Mouse (Mus musculus) hindlimb bud, embryonic 11.5 days (tissue): ENCODE measurements at regions not wholly inside any gene's neighbourhood (a gene's known extent, or its start where the extent isn't known, plus 50 kb on each side); places are given as distances from the start of the nearest gene placed in this dataset.
A peak's percentile ranks its signal among the peaks of the same experiment; 100 is the strongest.

Experiments used
- DNase-seq: peaks from one replicate; pipeline ENCODE4 v3.0.0-alpha.2; 2012; ENCODE audit warnings: low read depth, low spot score; ENCODE audit errors: extremely low spot score

GRCm38 (mm10) chrX:12219474-12219873 lies 59.3 kb upstream of the Bcor start:
- peak; percentile 30 for DNase-seq

GRCm38 (mm10) chrX:12224314-12224713 lies 64.2 kb upstream of the Bcor start:
- DNase-seq = no peak

DNA sequence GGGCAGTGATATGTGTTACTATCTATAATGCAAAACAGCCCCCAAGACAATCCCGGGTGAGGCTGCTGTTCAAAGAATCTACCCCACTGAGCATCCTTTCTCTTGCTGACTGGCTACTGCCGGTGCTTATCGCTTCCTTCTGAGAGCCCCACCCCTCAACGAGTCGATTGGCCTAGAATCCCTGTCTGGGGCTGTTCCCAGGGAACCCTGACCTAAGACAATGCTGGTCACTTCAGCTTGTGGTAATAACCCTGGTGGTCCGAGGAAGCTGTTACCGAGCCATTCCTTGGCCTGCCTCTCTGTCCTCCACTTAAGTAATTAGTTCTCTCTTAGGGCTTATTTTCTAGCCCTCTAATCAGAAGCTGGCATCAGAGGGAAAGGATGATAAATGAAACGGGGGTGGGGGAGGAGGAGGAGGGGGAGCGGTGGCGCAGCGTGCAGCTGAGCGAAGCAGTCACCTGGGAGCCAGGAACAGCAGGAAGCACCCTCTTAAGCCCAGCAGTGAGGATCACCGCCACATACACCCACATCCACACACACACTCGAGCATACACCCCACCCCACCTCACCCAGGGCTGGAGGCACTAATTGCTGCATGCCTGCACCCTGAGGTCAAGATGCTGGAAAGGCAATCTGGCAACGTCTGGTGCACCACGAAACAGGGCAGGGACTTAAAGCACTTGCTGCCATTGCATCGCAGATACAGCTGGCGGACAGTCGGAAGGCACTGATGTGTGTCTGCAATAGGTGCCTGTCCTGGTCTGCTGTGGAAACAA lies 65.1 kb upstream of the Bcor start:
- no peak for DNase-seq

DNA sequence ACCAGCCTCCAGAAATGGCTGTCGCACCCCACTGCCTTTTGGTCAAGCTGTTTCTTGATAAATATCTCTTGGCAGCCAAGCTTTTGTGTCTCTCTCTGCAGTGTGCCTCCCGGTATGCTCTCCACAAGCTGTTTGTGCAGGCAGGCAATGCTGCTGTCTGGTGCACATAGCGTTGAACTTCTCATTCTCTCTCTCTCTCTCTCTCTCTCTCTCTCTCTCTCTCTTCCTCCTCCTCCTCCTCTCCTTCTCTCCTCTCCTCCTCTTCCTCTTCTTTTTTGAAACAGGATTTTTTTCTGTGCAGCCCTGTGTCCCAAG lies 65.7 kb upstream of the Bcor start:
- no peak for DNase-seq

- no peak for DNase-seq
Observed at GRCm38 (mm10) chrX:12240505-12241011, 80.4 kb upstream of the Bcor start.

- no peak for DNase-seq
Observed at GRCm38 (mm10) chrX:12241751-12242150, 81.6 kb upstream of the Bcor start.

DNA sequence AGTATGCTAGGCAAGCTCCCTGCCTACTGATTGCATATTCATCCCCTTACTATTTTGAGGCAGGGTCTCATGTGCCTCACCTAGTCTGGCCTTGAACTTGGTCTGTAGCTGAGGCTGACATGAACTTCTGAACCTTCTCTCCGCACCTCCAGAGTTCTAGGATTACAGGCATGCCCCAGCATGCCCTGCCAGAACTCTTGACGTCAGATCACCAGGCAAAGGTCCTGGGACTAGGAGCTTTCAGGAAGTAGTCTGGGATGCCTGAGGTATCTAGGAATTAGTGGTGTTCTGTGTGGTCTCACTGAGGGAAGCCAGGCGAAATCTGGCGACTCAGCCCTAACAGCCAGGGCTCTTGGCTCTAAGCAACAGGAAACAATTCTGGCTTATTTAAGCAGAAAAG lies 88.9 kb upstream of the Bcor start:
- DNase-seq = no peak

GRCm38 (mm10) chrX:12249911-12250310 lies 89.8 kb upstream of the Bcor start:
- no peak for DNase-seq

GRCm38 (mm10) chrX:12251853-12252679 lies 91.9 kb upstream of the Bcor start:
- DNase-seq = peak; percentile 50

GRCm38 (mm10) chrX:12252680-12253021 lies 92.5 kb upstream of the Bcor start:
- DNase-seq = no peak

GRCm38 (mm10) chrX:12256758-12257157 lies 96.6 kb upstream of the Bcor start:
- no peak for DNase-seq

- no peak for DNase-seq
Observed at GRCm38 (mm10) chrX:12263834-12264233, 103.7 kb upstream of the Bcor start.

- no peak for DNase-seq
Observed at GRCm38 (mm10) chrX:12284741-12285140, 124.6 kb upstream of the Bcor start.

- DNase-seq = no peak
Observed at GRCm38 (mm10) chrX:12285141-12285540, 125.0 kb upstream of the Bcor start.

DNA sequence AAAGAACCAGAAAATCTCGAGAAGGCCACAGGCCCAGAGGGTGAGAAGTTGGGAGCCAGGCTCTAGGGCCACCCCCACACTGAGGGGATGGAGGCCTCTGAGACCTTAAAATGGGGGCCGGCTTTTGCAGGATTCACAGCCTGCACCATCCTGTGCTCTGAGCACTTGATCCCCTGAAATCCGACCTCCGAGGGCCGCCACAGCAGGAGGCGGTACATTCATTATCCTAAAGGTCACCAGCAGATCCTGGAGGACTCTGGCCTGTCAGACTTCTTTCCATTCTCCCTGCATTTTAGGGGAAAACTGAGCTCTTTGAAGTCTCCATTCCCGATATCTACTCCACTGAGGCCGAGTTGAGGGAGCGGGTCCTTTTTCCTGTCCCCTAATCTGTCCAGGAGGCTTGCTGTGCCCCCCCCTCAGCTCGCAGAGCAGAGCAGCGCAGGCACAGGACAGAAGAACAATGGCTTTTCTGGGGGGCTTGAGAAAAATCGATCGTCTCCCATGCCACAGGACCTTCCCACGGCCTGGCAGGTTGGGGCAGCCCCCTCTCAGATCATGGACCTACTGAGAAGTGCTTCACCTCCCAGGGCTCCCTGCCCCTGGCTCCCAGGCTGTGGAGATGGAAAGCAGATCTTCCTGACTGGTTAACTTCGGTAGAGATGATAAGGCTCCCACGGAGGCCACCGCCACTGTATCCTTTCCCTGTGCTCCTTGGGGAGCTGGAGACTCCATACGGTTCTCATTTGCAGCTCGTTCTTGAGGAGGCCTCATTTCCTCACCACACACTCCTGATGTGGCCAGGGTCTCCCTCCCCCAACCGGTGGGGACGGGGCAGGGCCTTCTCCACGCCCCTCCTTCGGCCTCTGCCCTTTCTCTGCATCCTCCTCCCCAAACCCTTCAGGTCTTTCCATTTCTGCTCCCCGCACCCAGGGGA lies 126.1 kb upstream of the Bcor start:
- DNase-seq = no peak

- DNase-seq = no peak
Observed at GRCm38 (mm10) chrX:12286910-12287522, 126.9 kb upstream of the Bcor start.

DNA sequence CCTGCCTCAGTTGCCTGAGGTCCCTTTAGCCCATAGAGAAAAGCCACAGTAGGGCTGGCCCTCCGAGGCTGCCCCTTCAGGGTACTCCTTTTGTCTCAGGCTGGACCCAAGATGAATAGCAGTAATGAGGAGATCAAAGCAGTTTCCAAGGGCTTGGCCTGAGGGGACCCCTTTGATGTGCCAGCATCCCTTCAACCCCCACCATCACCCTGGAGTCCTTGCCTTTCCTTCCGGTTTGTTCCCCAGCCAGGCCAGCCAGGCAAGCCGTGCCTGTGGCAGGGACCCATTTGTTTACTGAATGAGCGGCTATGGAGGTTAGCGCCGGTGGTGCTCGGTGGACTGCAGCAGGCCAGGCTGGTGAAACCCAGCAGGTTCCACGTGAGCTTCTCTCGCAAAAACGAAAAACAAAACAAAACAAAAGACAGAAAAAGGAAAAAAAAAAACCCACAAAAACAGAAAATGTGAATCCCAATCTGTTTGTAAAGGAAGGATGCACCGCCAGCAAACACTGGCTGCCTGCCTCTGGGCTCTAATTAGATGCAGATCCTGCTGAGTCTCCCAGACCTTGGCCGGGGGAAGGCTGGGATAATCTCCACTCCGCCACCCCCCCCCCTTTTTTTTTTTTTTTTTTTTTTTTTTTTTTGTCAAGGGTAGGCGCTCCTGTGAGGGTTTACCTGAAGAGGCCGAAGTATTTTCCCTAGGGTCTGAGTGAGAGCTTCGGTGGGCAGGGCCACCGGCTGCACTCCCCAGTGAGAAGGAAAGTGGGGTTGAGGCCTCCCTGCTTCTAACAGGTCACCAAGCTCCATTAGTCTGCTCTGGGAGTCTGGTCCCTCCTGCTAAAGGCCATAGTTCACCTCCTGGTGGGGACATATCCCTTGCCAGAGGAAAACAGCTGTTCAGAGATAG lies 127.8 kb upstream of the Bcor start:
- DNase-seq = no peak

DNA sequence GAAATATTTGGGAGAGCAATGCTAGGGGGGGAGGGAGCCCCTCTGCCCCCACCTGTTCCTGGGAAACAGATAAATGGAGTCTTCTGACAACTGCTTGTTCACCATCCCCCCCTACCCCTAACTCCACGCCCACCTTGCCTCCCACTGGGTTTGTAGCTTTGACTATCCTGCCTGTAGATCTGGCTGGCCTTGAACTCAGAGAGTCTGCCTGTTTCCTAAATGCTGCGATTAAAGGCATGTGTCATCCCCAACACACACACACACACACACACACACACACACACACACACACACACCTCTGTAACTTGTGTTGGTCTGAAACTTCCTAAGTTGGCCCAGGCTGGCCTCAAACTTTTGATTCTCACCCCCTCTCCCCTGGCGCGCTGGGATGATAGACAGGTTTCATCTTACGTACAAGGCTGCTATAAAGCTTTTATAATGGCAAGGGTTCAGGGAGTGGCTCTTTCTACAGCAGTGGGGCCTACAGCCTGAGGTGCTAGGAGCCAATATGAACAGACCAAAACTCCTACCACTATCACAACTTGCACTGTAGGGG lies 128.5 kb upstream of the Bcor start:
- DNase-seq = no peak

- DNase-seq = no peak
Observed at GRCm38 (mm10) chrX:12293146-12293545, 133.0 kb upstream of the Bcor start.

- DNase-seq = no peak
Observed at GRCm38 (mm10) chrX:12294452-12294851, 134.3 kb upstream of the Bcor start.
